Mouse (Mus musculus): ENCODE data around the gene Txndc11. TPM values are rescaled to one million over a fixed set of nuclear protein-coding genes. Genes with fewer than 3 reads are reported as not detected.

Gene Txndc11
- polyA plus RNA-seq, 1 experiment, result 9.7 TPM

DNA sequence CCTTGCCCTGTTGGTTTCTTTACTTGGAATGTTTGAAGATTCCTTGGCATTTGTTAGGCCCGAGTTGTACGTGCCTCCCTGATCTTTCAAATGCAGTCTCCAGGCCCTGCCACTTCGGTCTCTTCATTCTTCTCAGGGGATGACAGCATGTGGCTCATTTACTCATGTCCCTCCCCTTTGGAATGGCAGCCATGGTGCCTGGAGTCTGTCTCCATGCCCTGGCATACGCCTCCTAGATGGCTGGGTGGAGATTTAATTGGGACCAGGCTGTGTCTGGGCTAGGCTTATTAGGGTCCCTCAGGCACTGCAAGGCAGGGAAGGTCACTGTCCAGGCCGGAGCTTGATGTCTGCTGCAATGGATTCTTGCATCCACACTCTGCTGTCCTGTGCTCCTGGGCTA is 78.5 kb downstream of the Txndc11 start:
- Histone ChIP-seq H3ac (ENCODE audit: control insufficient read depth, insufficient read length) (no peak overlapping the region), H3K79me2 (ENCODE audit: control insufficient read depth, insufficient read depth) (no peaks in the 10 kb centered on the region), H3K27me3 (ENCODE audit: control insufficient read depth, insufficient read depth, insufficient read length) (no peaks in the 10 kb centered on the region), H3K36me3 (ENCODE audit: control insufficient read depth, insufficient read depth) (no peaks in the 10 kb centered on the region), H3K4me3 (no peak overlapping the region), H3K4me2 (ENCODE audit: low read depth) (no peak overlapping the region)
- TF ChIP-seq USF1 (IDR thresholded peaks at IDR 0.05; ENCODE audit: low read depth) (no peak), TCF12 (IDR thresholded peaks at IDR 0.05; ENCODE audit: insufficient read depth, poor library complexity, severe bottlenecking) (no peak), SRF (IDR thresholded peaks at IDR 0.05; ENCODE audit: control insufficient read depth, insufficient read length, low read depth) (no peak), POLR2AphosphoS2 (IDR thresholded peaks at IDR 0.05; ENCODE audit: insufficient read length, low read depth) (no peak), REST (IDR thresholded peaks at IDR 0.05; ENCODE audit: insufficient read depth, insufficient read length) (no peak)

DNA sequence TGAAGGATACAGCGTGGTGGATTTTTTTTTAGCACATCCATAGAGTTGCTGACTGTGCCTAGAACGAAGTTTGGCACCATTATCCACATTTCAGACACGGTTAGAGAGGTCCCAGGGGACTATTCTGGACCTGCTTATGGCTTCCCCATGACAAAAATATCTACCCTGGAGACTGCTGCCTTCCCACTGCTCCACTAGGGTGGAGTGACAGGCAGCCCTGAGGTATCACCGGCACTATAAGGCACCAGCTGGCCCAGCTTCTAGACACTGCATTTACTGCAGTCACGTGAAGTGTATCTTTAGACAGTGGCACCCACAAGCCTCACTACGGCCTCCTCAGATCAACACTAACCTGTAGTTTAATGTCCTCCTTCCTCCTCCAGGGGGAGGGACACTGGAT is 79.6 kb downstream of the Txndc11 start:
- H3K4me3 ChIP-seq, result no peak overlapping the region
- no peak overlapping the region for H3ac ChIP-seq (ENCODE audit: control insufficient read depth, insufficient read length)
- no peaks in the 10 kb centered on the region for H3K36me3 ChIP-seq (ENCODE audit: control insufficient read depth, insufficient read depth)
- no peaks in the 10 kb centered on the region for H3K79me2 ChIP-seq (ENCODE audit: control insufficient read depth, insufficient read depth)
- no peaks in the 10 kb centered on the region for H3K27me3 ChIP-seq (ENCODE audit: control insufficient read depth, insufficient read depth, insufficient read length)
- no peak overlapping the region for H3K4me2 ChIP-seq (ENCODE audit: low read depth)
- no peak for TF ChIP-seq POLR2AphosphoS2 (IDR thresholded peaks at IDR 0.05; ENCODE audit: insufficient read length, low read depth)
- TF ChIP-seq SRF (IDR thresholded peaks at IDR 0.05; ENCODE audit: control insufficient read depth, insufficient read length, low read depth), result no peak
- no peak for TF ChIP-seq TCF12 (IDR thresholded peaks at IDR 0.05; ENCODE audit: insufficient read depth, poor library complexity, severe bottlenecking)
- TF ChIP-seq USF1 (IDR thresholded peaks at IDR 0.05; ENCODE audit: low read depth), result no peak

DNA sequence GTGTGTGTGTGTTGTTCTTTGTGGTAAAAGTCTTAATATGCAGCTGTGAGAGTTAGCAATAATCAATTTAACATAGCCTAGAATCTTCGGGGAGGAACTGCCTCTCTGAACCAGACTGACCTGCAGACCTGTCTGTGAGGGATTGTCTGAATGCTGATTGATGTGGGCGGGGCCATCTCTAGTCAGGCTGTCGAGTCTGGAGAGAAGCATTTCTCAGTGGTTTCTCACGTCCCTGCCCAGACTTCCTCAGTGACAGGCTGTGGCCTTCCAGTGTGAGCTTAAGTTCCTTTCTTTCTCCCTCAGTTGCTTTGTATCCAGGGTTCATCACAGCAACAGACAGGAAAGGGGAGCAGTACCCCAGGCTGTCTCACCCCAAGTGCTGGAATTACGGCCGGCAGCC is 80.0 kb downstream of the Txndc11 start:
- TF ChIP-seq MYOG (IDR thresholded peaks at IDR 0.05; ENCODE audit: control insufficient read depth in 1 of 3, insufficient read depth in 1 of 3, insufficient read length in 2 of 3, low read depth in 2 of 3) (no peak), TCF12 (IDR thresholded peaks at IDR 0.05; ENCODE audit: insufficient read depth, poor library complexity, severe bottlenecking) (no peak), MAX (IDR thresholded peaks at IDR 0.05; ENCODE audit: low read depth) (no peak), TCF3 (IDR thresholded peaks at IDR 0.05; ENCODE audit: insufficient read length, low read depth) (no peak), SRF (IDR thresholded peaks at IDR 0.05; ENCODE audit: control insufficient read depth, insufficient read length, low read depth) (no peak), REST (IDR thresholded peaks at IDR 0.05; ENCODE audit: insufficient read depth, insufficient read length) (no peak), POLR2AphosphoS2 (IDR thresholded peaks at IDR 0.05; ENCODE audit: insufficient read length, low read depth) (no peak), E2F4 (IDR thresholded peaks at IDR 0.05; ENCODE audit: insufficient read depth) (no peak), POLR2A (IDR thresholded peaks at IDR 0.05; ENCODE audit: insufficient read length, low read depth) (no peak), MYOD1 (IDR thresholded peaks at IDR 0.05; ENCODE audit: control insufficient read depth in 1 of 3, insufficient read length in 2 of 3, low read depth in 2 of 3) (no peak)
- no peaks in the 10 kb centered on the region for H3K27me3 ChIP-seq (ENCODE audit: control insufficient read depth, insufficient read depth, insufficient read length)
- no peaks in the 10 kb centered on the region for H3K36me3 ChIP-seq (ENCODE audit: control insufficient read depth, insufficient read depth)
- H3K4me3 ChIP-seq, result no peak overlapping the region
- H3ac ChIP-seq (ENCODE audit: control insufficient read depth, insufficient read length), result no peak overlapping the region
- H3K4me2 ChIP-seq (ENCODE audit: low read depth), result no peak overlapping the region
- H3K79me2 ChIP-seq (ENCODE audit: control insufficient read depth, insufficient read depth), result no peaks in the 10 kb centered on the region

- no peaks in the 10 kb centered on the region for H3K27me3 ChIP-seq (ENCODE audit: control insufficient read depth, insufficient read depth, insufficient read length)
- no peaks in the 10 kb centered on the region for H3K79me2 ChIP-seq (ENCODE audit: control insufficient read depth, insufficient read depth)
- H3K36me3 ChIP-seq (ENCODE audit: control insufficient read depth, insufficient read depth), result no peaks in the 10 kb centered on the region
- H3K4me2 ChIP-seq (ENCODE audit: low read depth), result no peak overlapping the region
- no peak overlapping the region for H3ac ChIP-seq (ENCODE audit: control insufficient read depth, insufficient read length)
- H3K4me3 ChIP-seq, result no peak overlapping the region
- no peak for TF ChIP-seq USF1 (IDR thresholded peaks at IDR 0.05; ENCODE audit: low read depth)
- TF ChIP-seq POLR2A (IDR thresholded peaks at IDR 0.05; ENCODE audit: insufficient read length, low read depth), result no peak
- no peak for TF ChIP-seq MYOD1 (IDR thresholded peaks at IDR 0.05; ENCODE audit: control insufficient read depth in 1 of 3, insufficient read length in 2 of 3, low read depth in 2 of 3)
- TF ChIP-seq POLR2AphosphoS2 (IDR thresholded peaks at IDR 0.05; ENCODE audit: insufficient read length, low read depth), result no peak
- no peak for TF ChIP-seq SRF (IDR thresholded peaks at IDR 0.05; ENCODE audit: control insufficient read depth, insufficient read length, low read depth)
- TF ChIP-seq MYOG (IDR thresholded peaks at IDR 0.05; ENCODE audit: control insufficient read depth in 1 of 3, insufficient read depth in 1 of 3, insufficient read length in 2 of 3, low read depth in 2 of 3), result no peak
- no peak for TF ChIP-seq TCF3 (IDR thresholded peaks at IDR 0.05; ENCODE audit: insufficient read length, low read depth)
- no peak for TF ChIP-seq TCF12 (IDR thresholded peaks at IDR 0.05; ENCODE audit: insufficient read depth, poor library complexity, severe bottlenecking)
- no peak for TF ChIP-seq MAX (IDR thresholded peaks at IDR 0.05; ENCODE audit: low read depth)
- TF ChIP-seq E2F4 (IDR thresholded peaks at IDR 0.05; ENCODE audit: insufficient read depth), result no peak
- TF ChIP-seq CEBPB (IDR thresholded peaks at IDR 0.05; ENCODE audit: insufficient read depth, poor library complexity, severe bottlenecking), result no peak
Observed at GRCm38 (mm10) chr16:11051134-11051533, 83.3 kb downstream of the Txndc11 start.

DNA sequence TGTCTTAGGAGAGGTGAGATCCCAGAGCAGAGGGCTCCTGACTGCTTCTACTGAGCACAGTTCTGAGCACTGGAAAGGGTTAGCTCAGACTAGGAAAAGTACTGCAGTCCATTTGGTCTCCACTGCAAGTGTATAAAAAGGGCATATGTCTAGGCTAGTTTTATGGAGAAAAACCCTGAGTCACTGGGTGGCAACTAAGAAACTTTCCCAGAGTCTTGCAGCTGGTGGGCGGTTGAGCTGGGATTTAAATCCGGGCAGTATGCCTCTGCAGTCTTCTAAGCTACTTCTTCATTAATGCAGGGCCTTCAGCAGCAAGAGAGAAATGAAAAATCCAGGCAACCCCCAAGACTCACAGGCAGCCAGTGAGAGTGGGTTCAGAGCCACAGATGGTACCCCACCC is 84.2 kb downstream of the Txndc11 start:
- TF ChIP-seq CEBPB (IDR thresholded peaks at IDR 0.05; ENCODE audit: insufficient read depth, poor library complexity, severe bottlenecking) (no peak), MYOD1 (IDR thresholded peaks at IDR 0.05; ENCODE audit: control insufficient read depth in 1 of 3, insufficient read length in 2 of 3, low read depth in 2 of 3) (no peak), MYOG (IDR thresholded peaks at IDR 0.05; ENCODE audit: control insufficient read depth in 1 of 3, insufficient read depth in 1 of 3, insufficient read length in 2 of 3, low read depth in 2 of 3) (no peak), E2F4 (IDR thresholded peaks at IDR 0.05; ENCODE audit: insufficient read depth) (no peak), TCF12 (IDR thresholded peaks at IDR 0.05; ENCODE audit: insufficient read depth, poor library complexity, severe bottlenecking) (no peak), USF1 (IDR thresholded peaks at IDR 0.05; ENCODE audit: low read depth) (no peak), POLR2A (IDR thresholded peaks at IDR 0.05; ENCODE audit: insufficient read length, low read depth) (no peak), REST (IDR thresholded peaks at IDR 0.05; ENCODE audit: insufficient read depth, insufficient read length) (no peak), SRF (IDR thresholded peaks at IDR 0.05; ENCODE audit: control insufficient read depth, insufficient read length, low read depth) (no peak), MAX (IDR thresholded peaks at IDR 0.05; ENCODE audit: low read depth) (no peak)
- Histone ChIP-seq H3K27me3 (ENCODE audit: control insufficient read depth, insufficient read depth, insufficient read length) (no peaks in the 10 kb centered on the region), H3K4me3 (no peak overlapping the region), H3K4me2 (ENCODE audit: low read depth) (no peak overlapping the region), H3K79me2 (ENCODE audit: control insufficient read depth, insufficient read depth) (no peaks in the 10 kb centered on the region), H3K36me3 (ENCODE audit: control insufficient read depth, insufficient read depth) (no peaks in the 10 kb centered on the region), H3ac (ENCODE audit: control insufficient read depth, insufficient read length) (no peak overlapping the region)
